Mouse (Mus musculus) cerebellum, adult 2 months (tissue): Measurements from ENCODE around the gene Cdh23.

Experiments
- CTCF ChIP-seq: fragments of 200-500 bp; IDR thresholded peaks from 2 replicates; pipeline ENCODE4 v1.5.1; 2011; ENCODE audit warnings: low read depth, mild to moderate bottlenecking, control low read depth, low read length, moderate library complexity, borderline replicate concordance; ENCODE audit not compliant: insufficient read depth
- POLR2A ChIP-seq: fragments of 200-500 bp; IDR thresholded peaks from 2 replicates; pipeline ENCODE4 v1.6.1; 2011; ENCODE audit warnings: low read length, control low read depth, borderline replicate concordance; ENCODE audit not compliant: insufficient read depth

GRCm38 (mm10) chr10:60357441-60357840, 338.8 kb downstream of the Cdh23 start:
- TF ChIP-seq CTCF: no peak
- TF ChIP-seq POLR2A: no peak
